Mouse (Mus musculus): ENCODE measurements around the gene Tnnt3.

DNA sequence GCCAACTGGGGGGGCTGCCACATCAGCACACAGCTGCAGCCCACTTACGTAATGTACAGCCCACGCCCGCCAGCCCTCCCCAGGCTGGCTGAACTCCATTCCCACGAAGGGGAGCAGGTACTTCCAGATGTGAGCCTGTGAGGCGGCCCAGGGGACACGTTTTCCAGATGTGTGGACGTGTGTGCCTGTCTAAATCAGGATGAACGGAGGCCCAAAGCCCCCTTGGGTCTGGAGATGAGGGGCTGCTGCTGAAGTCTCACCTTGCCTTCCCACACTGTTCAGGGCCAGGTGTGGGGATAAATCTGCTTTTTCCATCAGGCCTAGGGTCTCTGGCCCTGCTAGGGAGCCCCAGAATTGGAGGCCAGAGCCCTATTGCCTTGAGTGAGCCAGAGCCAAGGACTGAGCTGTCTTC, 11.9 kb upstream of the Tnnt3 start:
- no peak for TF ChIP-seq CTCF (IDR thresholded peaks at IDR 0.05; ENCODE audit: low read depth, low read length)
- TF ChIP-seq POLR2A (IDR thresholded peaks at IDR 0.05; ENCODE audit: borderline replicate concordance, low read depth, low read length): no peak

Measured in bone marrow macrophage, adult 2 months (primary cell).